Mouse (Mus musculus): ENCODE measurements at regions not wholly inside any gene's neighbourhood (a gene's known extent, or its start where the extent isn't known, plus 50 kb on each side); places are given as distances from the start of the nearest gene placed in this dataset.

- TF ChIP-seq EP300 (IDR thresholded peaks at IDR 0.05; ENCODE audit: insufficient read depth, low read depth, low read length), result no peak
- TF ChIP-seq POLR2A (IDR thresholded peaks at IDR 0.05; ENCODE audit: insufficient read depth, low read length), result no peak
- no peak for TF ChIP-seq CTCF (IDR thresholded peaks at IDR 0.05; ENCODE audit: low read depth, low read length)
- H3K9me3 ChIP-seq (replicated peaks; ENCODE audit: control insufficient read depth, insufficient read depth, low read length, poor library complexity, severe bottlenecking), result no peaks in the 10 kb centered on the region
- no peak overlapping the region for H3K9ac ChIP-seq (ENCODE audit: low read depth, poor library complexity, severe bottlenecking)
- H3K4me3 ChIP-seq (ENCODE audit: low read depth, low read length), result no peak overlapping the region
- H3K36me3 ChIP-seq (ENCODE audit: control insufficient read depth, insufficient read depth, low read length, poor library complexity, severe bottlenecking), result no peaks in the 10 kb centered on the region
- H3K4me1 ChIP-seq (ENCODE audit: control insufficient read depth, insufficient read depth, low read length), result no peaks in the 10 kb centered on the region
- H3K27ac ChIP-seq (ENCODE audit: insufficient read depth, low read length), result no peak overlapping the region
- no peaks in the 10 kb centered on the region for H3K27me3 ChIP-seq (ENCODE audit: control insufficient read depth, insufficient read depth, low read length, poor library complexity, severe bottlenecking)
Observed at GRCm38 (mm10) chr3:149169442-149169841, 179.1 kb upstream of the Adgrl2 start.

GRCm38 (mm10) chr3:149167997-149168396, 177.6 kb upstream of the Adgrl2 start:
- H3K27me3 ChIP-seq (ENCODE audit: control insufficient read depth, insufficient read depth, low read length, poor library complexity, severe bottlenecking), result no peaks in the 10 kb centered on the region
- H3K9ac ChIP-seq (ENCODE audit: low read depth, poor library complexity, severe bottlenecking), result no peak overlapping the region

GRCm38 (mm10) chr3:149164804-149165203, 174.4 kb upstream of the Adgrl2 start:
- Histone ChIP-seq H3K9me3 (replicated peaks; ENCODE audit: control insufficient read depth, insufficient read depth, low read length, poor library complexity, severe bottlenecking) (no peaks in the 10 kb centered on the region), H3K36me3 (ENCODE audit: control insufficient read depth, insufficient read depth, low read length, poor library complexity, severe bottlenecking) (no peaks in the 10 kb centered on the region), H3K4me3 (ENCODE audit: low read depth, low read length) (no peak overlapping the region), H3K27ac (ENCODE audit: insufficient read depth, low read length) (no peak overlapping the region), H3K27me3 (ENCODE audit: control insufficient read depth, insufficient read depth, low read length, poor library complexity, severe bottlenecking) (no peaks in the 10 kb centered on the region), H3K9ac (ENCODE audit: low read depth, poor library complexity, severe bottlenecking) (no peak overlapping the region), H3K4me1 (ENCODE audit: control insufficient read depth, insufficient read depth, low read length) (no peaks in the 10 kb centered on the region)
- TF ChIP-seq CTCF (IDR thresholded peaks at IDR 0.05; ENCODE audit: low read depth, low read length) (no peak), EP300 (IDR thresholded peaks at IDR 0.05; ENCODE audit: insufficient read depth, low read depth, low read length) (no peak), POLR2A (IDR thresholded peaks at IDR 0.05; ENCODE audit: insufficient read depth, low read length) (no peak)

More at GRCm38 (mm10) chr3:149167997-149168396, 177.6 kb upstream of the Adgrl2 start:
- Histone ChIP-seq H3K4me1 (ENCODE audit: control insufficient read depth, insufficient read depth, low read length) (no peaks in the 10 kb centered on the region), H3K4me3 (ENCODE audit: low read depth, low read length) (no peak overlapping the region), H3K9me3 (replicated peaks; ENCODE audit: control insufficient read depth, insufficient read depth, low read length, poor library complexity, severe bottlenecking) (no peaks in the 10 kb centered on the region), H3K36me3 (ENCODE audit: control insufficient read depth, insufficient read depth, low read length, poor library complexity, severe bottlenecking) (no peaks in the 10 kb centered on the region), H3K27ac (ENCODE audit: insufficient read depth, low read length) (no peak overlapping the region)
- TF ChIP-seq EP300 (IDR thresholded peaks at IDR 0.05; ENCODE audit: insufficient read depth, low read depth, low read length) (no peak), CTCF (IDR thresholded peaks at IDR 0.05; ENCODE audit: low read depth, low read length) (no peak), POLR2A (IDR thresholded peaks at IDR 0.05; ENCODE audit: insufficient read depth, low read length) (no peak)

- Histone ChIP-seq H3K9ac (ENCODE audit: low read depth, poor library complexity, severe bottlenecking) (no peak overlapping the region), H3K4me1 (ENCODE audit: control insufficient read depth, insufficient read depth, low read length) (no peaks in the 10 kb centered on the region)
- TF ChIP-seq EP300 (IDR thresholded peaks at IDR 0.05; ENCODE audit: insufficient read depth, low read depth, low read length), result no peak
- TF ChIP-seq CTCF (IDR thresholded peaks at IDR 0.05; ENCODE audit: low read depth, low read length), result no peak
- TF ChIP-seq POLR2A (IDR thresholded peaks at IDR 0.05; ENCODE audit: insufficient read depth, low read length), result no peak
Observed at GRCm38 (mm10) chr3:149163591-149163990, 173.2 kb upstream of the Adgrl2 start.

GRCm38 (mm10) chr3:149160833-149161232, 170.5 kb upstream of the Adgrl2 start:
- no peaks in the 10 kb centered on the region for H3K36me3 ChIP-seq (ENCODE audit: control insufficient read depth, insufficient read depth, low read length, poor library complexity, severe bottlenecking)
- no peaks in the 10 kb centered on the region for H3K9me3 ChIP-seq (replicated peaks; ENCODE audit: control insufficient read depth, insufficient read depth, low read length, poor library complexity, severe bottlenecking)
- no peak for TF ChIP-seq POLR2A (IDR thresholded peaks at IDR 0.05; ENCODE audit: insufficient read depth, low read length)
- TF ChIP-seq CTCF (IDR thresholded peaks at IDR 0.05; ENCODE audit: low read depth, low read length), result no peak
- TF ChIP-seq EP300 (IDR thresholded peaks at IDR 0.05; ENCODE audit: insufficient read depth, low read depth, low read length), result no peak
- no peak overlapping the region for H3K4me3 ChIP-seq (ENCODE audit: low read depth, low read length)
- no peak overlapping the region for H3K9ac ChIP-seq (ENCODE audit: low read depth, poor library complexity, severe bottlenecking)
- H3K27ac ChIP-seq (ENCODE audit: insufficient read depth, low read length), result no peak overlapping the region
- no peaks in the 10 kb centered on the region for H3K4me1 ChIP-seq (ENCODE audit: control insufficient read depth, insufficient read depth, low read length)
- H3K27me3 ChIP-seq (ENCODE audit: control insufficient read depth, insufficient read depth, low read length, poor library complexity, severe bottlenecking), result no peaks in the 10 kb centered on the region

More at GRCm38 (mm10) chr3:149163591-149163990, 173.2 kb upstream of the Adgrl2 start:
- Histone ChIP-seq H3K27ac (ENCODE audit: insufficient read depth, low read length) (no peak overlapping the region), H3K9me3 (replicated peaks; ENCODE audit: control insufficient read depth, insufficient read depth, low read length, poor library complexity, severe bottlenecking) (no peaks in the 10 kb centered on the region), H3K27me3 (ENCODE audit: control insufficient read depth, insufficient read depth, low read length, poor library complexity, severe bottlenecking) (no peaks in the 10 kb centered on the region), H3K36me3 (ENCODE audit: control insufficient read depth, insufficient read depth, low read length, poor library complexity, severe bottlenecking) (no peaks in the 10 kb centered on the region), H3K4me3 (ENCODE audit: low read depth, low read length) (no peak overlapping the region)

- Histone ChIP-seq H3K4me3 (ENCODE audit: low read depth, low read length) (no peak overlapping the region), H3K4me1 (ENCODE audit: control insufficient read depth, insufficient read depth, low read length) (no peaks in the 10 kb centered on the region), H3K36me3 (ENCODE audit: control insufficient read depth, insufficient read depth, low read length, poor library complexity, severe bottlenecking) (no peaks in the 10 kb centered on the region), H3K9ac (ENCODE audit: low read depth, poor library complexity, severe bottlenecking) (no peak overlapping the region), H3K9me3 (replicated peaks; ENCODE audit: control insufficient read depth, insufficient read depth, low read length, poor library complexity, severe bottlenecking) (no peaks in the 10 kb centered on the region), H3K27ac (ENCODE audit: insufficient read depth, low read length) (no peak overlapping the region), H3K27me3 (ENCODE audit: control insufficient read depth, insufficient read depth, low read length, poor library complexity, severe bottlenecking) (no peaks in the 10 kb centered on the region)
- TF ChIP-seq POLR2A (IDR thresholded peaks at IDR 0.05; ENCODE audit: insufficient read depth, low read length) (no peak), CTCF (IDR thresholded peaks at IDR 0.05; ENCODE audit: low read depth, low read length) (no peak), EP300 (IDR thresholded peaks at IDR 0.05; ENCODE audit: insufficient read depth, low read depth, low read length) (no peak)
Observed at GRCm38 (mm10) chr3:149157381-149157780, 167.0 kb upstream of the Adgrl2 start.
